Mouse (Mus musculus) embryonic facial prominence, embryonic 11.5 days (tissue): Measurements from ENCODE around the gene Rnf41. TPM values are rescaled to one million over a fixed set of nuclear protein-coding genes. Genes with fewer than 3 reads are reported as not detected.

Experiments used
- ATAC-seq: fragments of 200-750 bp; cut with Nextera tagmentation; replicated peaks from 2 replicates; pipeline ENCODE4 v1.8.0; 2017; ENCODE audit warnings: low read depth; ENCODE audit not compliant: insufficient number of reproducible peaks, low FRiP score, low TSS enrichment
- DNase-seq: peaks from one replicate; pipeline ENCODE4 v3.0.0-alpha.2; 2015; ENCODE audit warnings: low spot score
- H3K27ac ChIP-seq: fragments of 300-500 bp; sonication (generic); replicated peaks from 2 replicates; pipeline ENCODE4 v1.5.1; 2014; ENCODE audit warnings: mild to moderate bottlenecking, low read depth, low read length, control low read depth
- H3K27me3 ChIP-seq: fragments of 300-500 bp; sonication (generic); 2 replicates; pipeline ENCODE4 v1.6.1; 2014; ENCODE audit warnings: mild to moderate bottlenecking, low read length, moderate library complexity, mixed read lengths; ENCODE audit not compliant: control insufficient read depth, insufficient read depth
- H3K36me3 ChIP-seq: fragments of 300-500 bp; sonication (generic); replicated peaks from 2 replicates; pipeline ENCODE4 v1.6.1; 2014; ENCODE audit warnings: low read depth, mild to moderate bottlenecking, low read length, moderate library complexity, mixed read lengths; ENCODE audit not compliant: control insufficient read depth, insufficient read depth
- H3K4me1 ChIP-seq: fragments of 300-500 bp; sonication (generic); 2 replicates; pipeline ENCODE4 v1.6.1; 2014; ENCODE audit warnings: low read length, mixed read lengths; ENCODE audit not compliant: control insufficient read depth, insufficient read depth
- H3K4me2 ChIP-seq: fragments of 300-500 bp; sonication (generic); 2 replicates; pipeline ENCODE4 v1.6.1; 2014; ENCODE audit warnings: low read depth, mild to moderate bottlenecking, control low read depth, low read length, moderate library complexity
- H3K4me3 ChIP-seq: fragments of 300-500 bp; sonication (generic); 2 replicates; pipeline ENCODE4 v1.5.1; 2014; ENCODE audit warnings: low read depth, low read length, control low read depth
- H3K9ac ChIP-seq: fragments of 300-500 bp; sonication (generic); replicated peaks from 2 replicates; pipeline ENCODE4 v1.6.1; 2014; ENCODE audit warnings: mild to moderate bottlenecking, control low read depth, low read length
- H3K9me3 ChIP-seq: fragments of 300-500 bp; sonication (generic); replicated peaks from 2 replicates; pipeline ENCODE4 v1.6.1; 2016; ENCODE audit warnings: mild to moderate bottlenecking, low read length, inconsistent platforms, mixed read lengths; ENCODE audit not compliant: control insufficient read depth
- WGBS: fragments of 180-500 bp; shearing (Covaris S2); extraction: QIAGEN DNeasy Blood & Tissue Kit; methylation state at CpG from one replicate; pipeline ENCODE4 v1.1.7; 2014; 5-methylcytosine and 5-hydroxymethylcytosine counted together
- polyA plus RNA-seq: library from polyadenylated mRNA; unstranded; fragments of >200 nt; fragmentation: Nextera tagmentation; extraction: Ambion mirVana; gene quantifications from 2 replicates; pipeline ENCODE4 v1.2.1, GENCODE M21; 2014

Rnf41 gene
- polyA plus RNA-seq, 1 experiment from 2014 or later, result 36.4 TPM

DNA sequence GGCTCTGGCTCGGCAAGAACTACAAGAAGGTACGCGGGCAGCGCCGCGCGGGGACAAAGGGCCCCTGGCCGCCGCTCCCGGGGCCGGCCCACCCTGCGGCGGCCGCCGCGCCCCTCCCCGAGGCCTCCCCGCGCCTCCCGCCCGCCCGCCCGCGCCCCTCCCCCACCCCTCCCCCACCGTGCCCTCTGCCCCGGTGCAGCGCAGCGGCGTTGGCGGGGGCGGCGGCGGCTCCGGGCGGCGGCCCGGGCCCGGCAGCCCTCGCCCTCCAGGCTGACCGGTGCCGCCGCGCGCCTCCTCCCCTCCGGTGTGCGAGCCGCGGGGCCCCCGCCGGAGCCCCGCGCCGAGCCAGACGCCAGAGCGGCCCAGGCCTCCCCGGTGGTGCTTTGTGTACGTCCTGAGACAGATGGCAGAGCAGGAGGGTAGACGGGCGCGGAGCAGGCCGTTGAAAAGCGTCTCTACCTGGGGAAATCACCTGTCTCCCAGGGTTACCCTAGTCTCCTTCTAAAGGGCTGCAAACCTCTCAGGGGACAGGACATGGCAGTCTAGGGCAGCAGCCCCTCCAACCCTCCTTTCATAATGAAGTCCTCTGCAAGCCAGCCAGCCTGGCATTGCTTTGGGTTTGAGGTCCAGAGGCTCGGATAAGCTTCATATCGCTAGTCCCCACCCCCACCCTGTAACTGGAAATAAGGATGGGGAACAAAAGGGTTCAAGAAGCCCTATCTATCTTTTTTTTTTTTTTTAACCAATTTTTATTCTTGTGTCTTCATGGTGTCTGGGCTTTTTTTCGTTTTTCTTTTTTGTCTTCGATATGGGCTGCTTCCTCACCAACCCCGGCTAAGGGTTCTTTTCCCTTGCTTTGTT is 48.2 kb downstream of the Rnf41 start:
- Histone ChIP-seq H3K27me3 (no peaks in the 10 kb centered on the region), H3K9ac (peak overlapping the region; percentile 96), H3K4me2 (peak overlapping the region; percentile 78), H3K27ac (peak overlapping the region; percentile 92), H3K4me3 (peak overlapping the region; percentile 87), H3K36me3 (peaks cover 9% of the 10 kb centered on the region), H3K9me3 (no peaks in the 10 kb centered on the region), H3K4me1 (peaks cover 3% of the 10 kb centered on the region; the same call in 1 of the 2 replicates)
- DNase-seq, result peak; percentile 43
- ATAC-seq, result peak; percentile 29
- WGBS, result 2% methylated on average over 30 of the region's 67 CpGs

DNA sequence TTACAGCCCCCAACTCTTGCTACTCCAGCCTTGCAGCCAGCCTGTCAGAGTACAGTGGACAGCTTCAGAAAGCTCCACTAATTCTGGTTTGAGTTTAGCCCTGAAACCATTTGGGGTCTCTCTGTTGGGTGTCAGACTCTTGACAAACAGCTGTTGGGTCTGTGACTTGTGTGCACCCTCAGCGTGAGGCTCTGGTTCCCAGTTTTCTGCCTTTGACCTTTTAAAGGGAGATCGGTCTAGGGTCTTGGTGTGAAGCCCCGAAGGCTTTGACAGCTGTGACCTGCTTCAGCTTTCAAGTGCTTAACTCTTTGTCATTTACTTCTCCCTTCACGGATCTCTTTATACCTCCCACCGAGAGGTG is 48.8 kb downstream of the Rnf41 start:
- peak overlapping the region; percentile 87 for H3K4me3 ChIP-seq
- no peaks in the 10 kb centered on the region for H3K9me3 ChIP-seq
- H3K4me1 ChIP-seq, result peaks cover 3% of the 10 kb centered on the region; the same call in 1 of the 2 replicates
- DNase-seq (peak; percentile 37), ATAC-seq (no peak)
- H3K9ac ChIP-seq, result peak overlapping the region; percentile 96
- H3K27me3 ChIP-seq, result no peaks in the 10 kb centered on the region
- peaks cover 13% of the 10 kb centered on the region for H3K36me3 ChIP-seq
- WGBS, result 3% methylated on average over 5 of the region's 5 CpGs
- H3K27ac ChIP-seq, result no peak overlapping the region; the same call in 1 of the 2 replicates
- H3K4me2 ChIP-seq, result peak overlapping the region; percentile 78

DNA sequence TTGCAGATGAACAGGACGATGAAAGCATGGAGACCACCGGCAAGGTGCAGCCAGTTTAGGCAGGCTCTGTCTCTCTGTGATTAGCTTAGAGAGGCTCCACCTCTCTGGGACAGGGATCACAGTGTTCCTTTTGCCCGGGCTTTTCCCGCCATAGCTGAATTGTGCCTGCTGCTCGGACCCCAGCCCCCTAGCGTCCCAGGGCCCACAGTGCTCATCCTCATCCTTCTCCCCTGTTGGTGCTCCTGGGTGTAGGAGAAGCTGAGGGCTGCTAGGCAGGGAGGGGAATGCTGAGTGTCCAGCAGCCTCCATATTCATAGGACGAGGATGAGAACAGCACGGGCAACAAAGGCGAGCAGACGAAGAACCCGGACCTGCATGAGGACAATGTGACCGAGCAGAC is 62.9 kb downstream of the Rnf41 start:
- WGBS, result 85% methylated on average over 12 of the region's 12 CpGs
- ATAC-seq, result no peak

GRCm38 (mm10) chr10:128486370-128486769 is 74.9 kb downstream of the Rnf41 start:
- Histone ChIP-seq H3K36me3 (peaks cover 42% of the 10 kb centered on the region), H3K4me2 (no peak overlapping the region), H3K4me3 (no peak overlapping the region), H3K4me1 (no peaks in the 10 kb centered on the region), H3K9ac (no peak overlapping the region), H3K27me3 (no peaks in the 10 kb centered on the region), H3K27ac (no peak overlapping the region), H3K9me3 (no peaks in the 10 kb centered on the region)
- ATAC-seq (no peak), DNase-seq (no peak)
- 89% methylated on average over 7 of the region's 7 CpGs for WGBS

More for the DNA sequence above, 62.9 kb downstream of the Rnf41 start:
- no peak overlapping the region for H3K4me3 ChIP-seq
- H3K36me3 ChIP-seq, result peaks cover 36% of the 10 kb centered on the region
- no peak overlapping the region for H3K4me2 ChIP-seq
- no peak for DNase-seq
- no peak overlapping the region for H3K27ac ChIP-seq
- H3K27me3 ChIP-seq, result no peaks in the 10 kb centered on the region
- H3K9ac ChIP-seq, result no peak overlapping the region
- no peaks in the 10 kb centered on the region for H3K9me3 ChIP-seq
- H3K4me1 ChIP-seq, result no peaks in the 10 kb centered on the region

- WGBS, result 91% methylated on average over 22 of the region's 22 CpGs
- Histone ChIP-seq H3K4me2 (no peak overlapping the region), H3K4me3 (no peak overlapping the region), H3K4me1 (no peaks in the 10 kb centered on the region), H3K9ac (no peak overlapping the region), H3K9me3 (no peaks in the 10 kb centered on the region), H3K27me3 (no peaks in the 10 kb centered on the region), H3K27ac (no peak overlapping the region), H3K36me3 (peaks cover 28% of the 10 kb centered on the region)
- ATAC-seq (no peak), DNase-seq (no peak)
Measured at GRCm38 (mm10) chr10:128487861-128488712, 76.6 kb downstream of the Rnf41 start.

DNA sequence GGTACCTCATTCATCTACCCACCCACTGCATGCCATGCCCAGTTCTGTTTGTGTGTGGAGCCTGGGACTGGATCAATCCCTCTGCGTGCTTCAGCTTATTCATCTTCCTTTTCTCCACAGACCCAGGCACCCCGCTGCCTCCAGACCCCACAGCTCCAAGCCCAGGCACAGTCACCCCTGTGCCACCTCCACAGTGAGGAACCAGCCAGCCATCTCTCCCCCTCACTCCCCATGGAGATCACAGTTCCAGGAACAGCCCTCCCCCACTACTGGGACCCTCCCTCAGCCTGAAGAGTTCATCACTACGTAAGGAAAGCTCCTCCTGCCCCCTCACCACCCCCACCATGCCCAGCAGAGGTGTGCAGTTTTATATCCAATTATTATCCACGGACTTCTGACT is 77.3 kb downstream of the Rnf41 start:
- DNase-seq (no peak), ATAC-seq (no peak)
- no peak overlapping the region for H3K4me3 ChIP-seq
- H3K27ac ChIP-seq, result no peak overlapping the region
- no peak overlapping the region for H3K9ac ChIP-seq
- H3K4me1 ChIP-seq, result no peaks in the 10 kb centered on the region
- H3K36me3 ChIP-seq, result peaks cover 24% of the 10 kb centered on the region
- H3K9me3 ChIP-seq, result no peaks in the 10 kb centered on the region
- H3K4me2 ChIP-seq, result no peak overlapping the region
- H3K27me3 ChIP-seq, result no peaks in the 10 kb centered on the region
- WGBS, result 80% methylated on average over 4 of the region's 4 CpGs

DNA sequence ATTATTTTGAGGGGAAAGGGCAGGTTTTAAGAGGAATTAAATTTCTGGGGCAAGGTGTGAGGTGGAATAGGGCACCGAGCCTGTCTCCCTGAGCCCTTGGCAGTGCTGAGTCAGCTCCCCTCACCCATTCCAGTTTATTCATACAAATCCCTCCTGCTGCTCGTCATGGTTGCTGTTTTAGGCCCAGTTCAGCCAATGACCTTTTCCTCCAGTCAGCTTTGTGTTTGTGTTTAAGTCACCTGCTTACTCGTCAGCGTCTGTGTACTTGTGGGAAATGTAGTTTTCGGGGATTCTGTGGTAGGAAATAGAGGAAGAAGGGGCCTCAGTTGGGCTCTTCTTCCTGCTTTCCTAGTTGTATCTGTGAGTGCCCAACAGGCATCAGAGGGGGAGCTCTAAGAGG is 77.9 kb downstream of the Rnf41 start:
- no peak overlapping the region for H3K9ac ChIP-seq
- no peak overlapping the region for H3K27ac ChIP-seq
- H3K36me3 ChIP-seq, result peaks cover 20% of the 10 kb centered on the region
- no peak overlapping the region for H3K4me3 ChIP-seq
- no peaks in the 10 kb centered on the region for H3K4me1 ChIP-seq
- 62% methylated on average over 5 of the region's 5 CpGs for WGBS
- no peak overlapping the region for H3K4me2 ChIP-seq
- H3K27me3 ChIP-seq, result no peaks in the 10 kb centered on the region
- H3K9me3 ChIP-seq, result no peaks in the 10 kb centered on the region
- ATAC-seq (no peak), DNase-seq (no peak)

- no peaks in the 10 kb centered on the region for H3K9me3 ChIP-seq
- 63% methylated on average over 4 of the region's 4 CpGs for WGBS
- H3K9ac ChIP-seq, result 0 out of 2 replicates have a peak overlapping the region, but pooled peaks have one; percentile 18
- ATAC-seq (no peak), DNase-seq (no peak)
- H3K4me2 ChIP-seq, result no peak overlapping the region
- peaks cover 2% of the 10 kb centered on the region; the same call in 1 of the 2 replicates for H3K4me1 ChIP-seq
- H3K36me3 ChIP-seq, result peaks cover 20% of the 10 kb centered on the region
- no peak overlapping the region for H3K4me3 ChIP-seq
- no peaks in the 10 kb centered on the region for H3K27me3 ChIP-seq
- no peak overlapping the region for H3K27ac ChIP-seq
Measured at GRCm38 (mm10) chr10:128489785-128490184, 78.3 kb downstream of the Rnf41 start.
